Mouse (Mus musculus) brain, adult 2 months (tissue): ENCODE results near the gene Crybb3.
A peak's percentile ranks its signal among the peaks of the same experiment; 100 is the strongest.

Experiments
- DNase-seq: peaks from one replicate; pipeline ENCODE4 v3.0.0; 2011; ENCODE audit warnings: low read depth, low spot score

Gene Crybb3

GRCm38 (mm10) chr5:113081439-113081838 is at the start of gene Crybb3:
Gene Crybb3 (minus strand): TSS chr5:113081584.
- DNase-seq = peak; percentile 94

GRCm38 (mm10) chr5:113128426-113128825 is 47.0 kb upstream of the Crybb3 start:
- no peak for DNase-seq

GRCm38 (mm10) chr5:113126476-113126875 is 45.1 kb upstream of the Crybb3 start:
- DNase-seq = peak; percentile 75

GRCm38 (mm10) chr5:113123693-113124092 is 42.3 kb upstream of the Crybb3 start:
- DNase-seq = no peak

GRCm38 (mm10) chr5:113122326-113123054 is 41.1 kb upstream of the Crybb3 start:
- no peak for DNase-seq

- no peak for DNase-seq
Observed at GRCm38 (mm10) chr5:113121591-113121875, 40.1 kb upstream of the Crybb3 start.

- no peak for DNase-seq
Observed at GRCm38 (mm10) chr5:113120741-113121590, 39.6 kb upstream of the Crybb3 start.

- peak; percentile 92 for DNase-seq
Observed at GRCm38 (mm10) chr5:113119861-113120465, 38.6 kb upstream of the Crybb3 start.

- DNase-seq = no peak
Observed at GRCm38 (mm10) chr5:113119291-113119690, 37.9 kb upstream of the Crybb3 start.

- DNase-seq = peak; percentile 69
Observed at GRCm38 (mm10) chr5:113118695-113119094, 37.3 kb upstream of the Crybb3 start.

- DNase-seq = no peak
Observed at GRCm38 (mm10) chr5:113117361-113117760, 36.0 kb upstream of the Crybb3 start.

GRCm38 (mm10) chr5:113115896-113116295 is 34.5 kb upstream of the Crybb3 start:
- no peak for DNase-seq

GRCm38 (mm10) chr5:113114264-113115225 is 33.2 kb upstream of the Crybb3 start:
- peak; percentile 87 for DNase-seq

GRCm38 (mm10) chr5:113113120-113113519 is 31.7 kb upstream of the Crybb3 start:
- peak; percentile 74 for DNase-seq

GRCm38 (mm10) chr5:113111336-113111735 is 30.0 kb upstream of the Crybb3 start:
- DNase-seq = no peak

GRCm38 (mm10) chr5:113110929-113111328 is 29.5 kb upstream of the Crybb3 start:
- no peak for DNase-seq

- DNase-seq = peak; percentile 33
Observed at GRCm38 (mm10) chr5:113109651-113110050, 28.3 kb upstream of the Crybb3 start.

- DNase-seq = peak; percentile 44
Observed at GRCm38 (mm10) chr5:113108165-113108764, 26.9 kb upstream of the Crybb3 start.

- no peak for DNase-seq
Observed at GRCm38 (mm10) chr5:113107709-113108108, 26.3 kb upstream of the Crybb3 start.

GRCm38 (mm10) chr5:113106594-113106993 is 25.2 kb upstream of the Crybb3 start:
- no peak for DNase-seq

- peak; percentile 58 for DNase-seq
Observed at GRCm38 (mm10) chr5:113105481-113105880, 24.1 kb upstream of the Crybb3 start.
